Mouse (Mus musculus): ENCODE measurements at regions not wholly inside any gene's neighbourhood (a gene's known extent, or its start where the extent isn't known, plus 50 kb on each side); places are given as distances from the start of the nearest gene placed in this dataset.

DNA sequence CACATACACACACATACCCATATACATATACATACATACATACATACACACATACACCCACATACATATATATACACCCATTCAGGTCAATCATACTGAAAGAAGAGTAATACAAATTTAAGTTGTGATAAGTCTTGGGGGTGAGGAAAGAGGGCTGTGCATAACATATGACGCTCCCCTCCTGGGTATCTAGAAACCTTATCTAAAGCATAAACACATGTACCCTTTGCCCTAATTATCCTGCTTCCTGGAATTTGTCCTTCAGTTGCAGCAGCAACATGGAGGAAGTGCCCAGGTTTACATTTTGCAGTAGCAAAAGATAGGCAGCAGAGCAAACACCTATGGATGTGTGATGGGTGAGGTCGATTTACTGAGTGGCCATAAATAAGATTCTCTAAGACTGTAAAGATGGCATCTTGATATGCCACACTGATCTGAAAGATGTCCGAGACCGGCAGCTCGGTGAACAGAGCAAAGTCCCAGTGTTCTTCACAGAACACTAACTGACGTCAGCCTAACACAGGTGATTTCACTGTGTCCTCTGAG lies 172.0 kb upstream of the Irf2bp2 start:
- TF ChIP-seq CTCF (IDR thresholded peaks at IDR 0.05; ENCODE audit: borderline replicate concordance, extremely low read depth, insufficient read depth, insufficient read length) (no peak), POLR2A (IDR thresholded peaks at IDR 0.05; ENCODE audit: borderline replicate concordance, extremely low read depth, insufficient read depth, insufficient read length, poor library complexity, severe bottlenecking) (no peak)
- no peak for DNase-seq (ENCODE audit: low read depth)

DNA sequence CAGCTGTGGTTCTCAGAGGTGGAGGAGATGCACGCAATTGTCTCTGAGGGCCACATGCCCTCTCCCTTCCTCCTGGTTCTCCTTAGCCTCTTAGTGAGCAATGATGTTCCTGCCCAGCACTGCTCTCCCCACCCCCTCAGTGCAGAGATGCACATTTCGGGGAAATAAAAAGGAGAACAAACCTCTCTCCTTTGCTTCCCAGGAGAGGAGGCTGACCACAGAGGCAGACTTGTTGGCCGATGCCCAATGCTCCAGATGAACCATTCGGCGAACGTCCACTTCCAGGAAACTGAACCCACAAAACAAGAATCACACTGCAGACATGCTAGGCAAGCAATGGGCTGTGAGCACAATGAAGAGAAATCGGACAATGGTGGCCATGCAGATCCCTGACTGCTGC lies 169.8 kb upstream of the Irf2bp2 start:
- no peak for DNase-seq (ENCODE audit: low read depth)
- TF ChIP-seq CTCF (IDR thresholded peaks at IDR 0.05; ENCODE audit: borderline replicate concordance, extremely low read depth, insufficient read depth, insufficient read length) (no peak), POLR2A (IDR thresholded peaks at IDR 0.05; ENCODE audit: borderline replicate concordance, extremely low read depth, insufficient read depth, insufficient read length, poor library complexity, severe bottlenecking) (no peak)

GRCm38 (mm10) chr8:126759711-126760110 lies 165.9 kb upstream of the Irf2bp2 start:
- no peak for TF ChIP-seq POLR2A (IDR thresholded peaks at IDR 0.05; ENCODE audit: borderline replicate concordance, extremely low read depth, insufficient read depth, insufficient read length, poor library complexity, severe bottlenecking)
- no peak for TF ChIP-seq CTCF (IDR thresholded peaks at IDR 0.05; ENCODE audit: borderline replicate concordance, extremely low read depth, insufficient read depth, insufficient read length)
- no peak for DNase-seq (ENCODE audit: low read depth)

DNA sequence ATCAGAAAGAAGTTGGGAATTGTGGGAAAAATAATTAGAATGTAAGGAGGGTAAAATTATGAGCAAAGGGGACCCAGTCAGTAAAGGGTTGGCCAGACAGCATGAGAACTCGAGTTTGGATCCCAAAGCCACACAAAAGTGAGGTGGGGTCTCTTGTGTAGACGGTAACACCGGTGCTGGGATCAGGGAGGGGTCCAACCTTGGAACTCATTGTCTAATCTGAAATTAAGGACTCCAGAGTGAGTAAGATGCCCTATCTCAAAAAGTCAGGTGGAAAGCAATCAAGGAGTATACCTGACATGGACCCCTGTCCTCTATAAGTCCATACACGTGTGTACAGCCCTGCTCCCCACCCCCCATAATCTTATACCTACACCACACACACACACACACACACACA lies 165.2 kb upstream of the Irf2bp2 start:
- TF ChIP-seq POLR2A (IDR thresholded peaks at IDR 0.05; ENCODE audit: borderline replicate concordance, extremely low read depth, insufficient read depth, insufficient read length, poor library complexity, severe bottlenecking) (no peak), CTCF (IDR thresholded peaks at IDR 0.05; ENCODE audit: borderline replicate concordance, extremely low read depth, insufficient read depth, insufficient read length) (no peak)
- no peak for DNase-seq (ENCODE audit: low read depth)

GRCm38 (mm10) chr8:126757951-126758757 lies 164.4 kb upstream of the Irf2bp2 start:
- TF ChIP-seq CTCF (IDR thresholded peaks at IDR 0.05; ENCODE audit: borderline replicate concordance, extremely low read depth, insufficient read depth, insufficient read length) (no peak), POLR2A (IDR thresholded peaks at IDR 0.05; ENCODE audit: borderline replicate concordance, extremely low read depth, insufficient read depth, insufficient read length, poor library complexity, severe bottlenecking) (no peak)
- DNase-seq (ENCODE audit: low read depth) = no peak

DNA sequence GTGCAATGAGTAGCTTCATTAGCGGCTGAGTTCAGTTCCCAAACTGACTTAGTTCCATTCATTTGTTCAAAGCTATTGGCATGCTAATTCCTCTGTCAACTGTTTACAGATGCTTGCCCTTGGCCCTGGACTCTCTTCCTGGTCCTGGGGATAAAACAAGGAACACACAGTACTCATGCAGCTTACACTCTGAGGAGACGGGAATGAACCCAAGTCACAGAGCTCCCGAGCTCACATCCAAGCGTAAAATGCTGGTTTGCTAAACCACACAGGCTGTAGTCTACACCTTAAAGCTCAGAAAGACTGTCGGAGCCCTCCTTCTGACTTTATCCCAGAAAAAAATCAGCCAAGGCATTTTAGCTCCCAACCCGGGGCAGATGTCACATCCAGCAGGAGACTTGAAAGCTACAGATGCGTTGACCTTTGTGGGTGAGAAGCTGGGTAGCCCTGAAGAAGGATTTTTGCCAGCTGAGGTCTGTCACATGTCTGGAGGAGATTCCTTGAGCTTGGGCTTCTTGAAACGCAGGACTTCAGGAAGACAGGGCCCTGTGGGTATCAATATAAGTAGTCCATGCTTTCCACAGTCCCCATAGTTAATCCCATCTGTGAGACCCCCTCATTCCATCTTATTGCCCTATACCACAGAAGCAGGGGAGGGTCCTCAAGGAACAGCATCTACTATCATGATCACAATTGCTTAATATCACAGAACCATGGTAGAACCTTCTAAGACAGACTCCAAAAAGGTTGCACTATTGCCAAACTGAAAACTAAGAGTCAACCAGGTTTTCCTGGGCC lies 162.7 kb upstream of the Irf2bp2 start:
- no peak for DNase-seq (ENCODE audit: low read depth)
- TF ChIP-seq CTCF (IDR thresholded peaks at IDR 0.05; ENCODE audit: borderline replicate concordance, extremely low read depth, insufficient read depth, insufficient read length) (no peak), POLR2A (IDR thresholded peaks at IDR 0.05; ENCODE audit: borderline replicate concordance, extremely low read depth, insufficient read depth, insufficient read length, poor library complexity, severe bottlenecking) (no peak)

DNA sequence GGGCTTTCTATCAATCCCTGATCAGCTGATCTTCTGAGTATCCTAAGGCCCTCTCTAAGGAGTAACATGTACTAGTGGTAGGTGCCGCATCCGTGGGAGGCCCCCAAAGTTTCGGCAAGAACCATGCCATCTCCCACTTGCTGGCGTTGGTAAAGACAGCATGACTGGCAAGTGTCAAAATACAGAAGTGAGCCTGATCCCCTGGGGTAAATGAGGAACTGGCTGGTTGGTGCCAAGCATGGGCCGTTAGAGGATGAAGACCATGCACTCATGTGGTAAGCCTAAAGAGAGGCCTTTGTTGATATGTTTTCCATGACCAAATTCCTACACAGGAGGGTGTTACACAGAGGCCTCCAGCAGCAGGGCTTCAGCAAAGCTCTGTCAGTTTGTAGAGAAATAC lies 161.9 kb upstream of the Irf2bp2 start:
- TF ChIP-seq CTCF (IDR thresholded peaks at IDR 0.05; ENCODE audit: borderline replicate concordance, extremely low read depth, insufficient read depth, insufficient read length) = no peak
- no peak for TF ChIP-seq POLR2A (IDR thresholded peaks at IDR 0.05; ENCODE audit: borderline replicate concordance, extremely low read depth, insufficient read depth, insufficient read length, poor library complexity, severe bottlenecking)
- no peak for DNase-seq (ENCODE audit: low read depth)

GRCm38 (mm10) chr8:126754361-126754809 lies 160.6 kb upstream of the Irf2bp2 start:
- DNase-seq (ENCODE audit: low read depth) = no peak
- TF ChIP-seq CTCF (IDR thresholded peaks at IDR 0.05; ENCODE audit: borderline replicate concordance, extremely low read depth, insufficient read depth, insufficient read length) (no peak), POLR2A (IDR thresholded peaks at IDR 0.05; ENCODE audit: borderline replicate concordance, extremely low read depth, insufficient read depth, insufficient read length, poor library complexity, severe bottlenecking) (no peak)

GRCm38 (mm10) chr8:126753059-126753855 lies 159.5 kb upstream of the Irf2bp2 start:
- TF ChIP-seq POLR2A (IDR thresholded peaks at IDR 0.05; ENCODE audit: borderline replicate concordance, extremely low read depth, insufficient read depth, insufficient read length, poor library complexity, severe bottlenecking) = no peak
- TF ChIP-seq CTCF (IDR thresholded peaks at IDR 0.05; ENCODE audit: borderline replicate concordance, extremely low read depth, insufficient read depth, insufficient read length) = no peak
- peak; percentile 78 for DNase-seq (ENCODE audit: low read depth)

GRCm38 (mm10) chr8:126751416-126752140 lies 157.8 kb upstream of the Irf2bp2 start:
- TF ChIP-seq CTCF (IDR thresholded peaks at IDR 0.05; ENCODE audit: borderline replicate concordance, extremely low read depth, insufficient read depth, insufficient read length) (no peak), POLR2A (IDR thresholded peaks at IDR 0.05; ENCODE audit: borderline replicate concordance, extremely low read depth, insufficient read depth, insufficient read length, poor library complexity, severe bottlenecking) (no peak)
- no peak for DNase-seq (ENCODE audit: low read depth)
